Mouse (Mus musculus): ENCODE data around the gene Ctrb1.

- TF ChIP-seq CTCF (IDR thresholded peaks at IDR 0.05; ENCODE audit: borderline replicate concordance, insufficient read depth, low read depth, low read length) (no peak), POLR2A (IDR thresholded peaks at IDR 0.05; ENCODE audit: borderline replicate concordance, insufficient read depth, low read length) (no peak)
Observed at GRCm38 (mm10) chr8:111699035-111699434, 8.2 kb upstream of the Ctrb1 start.

All from cerebellum, adult 2 months (tissue).